Mouse (Mus musculus): ENCODE data around the gene H2al1d.

GRCm38 (mm10) chrX:11346756-11347155 is 38.1 kb downstream of the H2al1d start:
- no peak for TF ChIP-seq CTCF (conservative IDR thresholded peaks at IDR 0.05; ENCODE audit: insufficient read depth, insufficient read length, low read depth, low read length)
- TF ChIP-seq POLR2A (IDR thresholded peaks at IDR 0.05; ENCODE audit: low read depth, low read length) = no peak

All from kidney, adult 2 months (tissue).